Mouse (Mus musculus) embryonic facial prominence, embryonic 15.5 days (tissue): ENCODE measurements around the gene Olfr519. TPM values are rescaled to one million over a fixed set of nuclear protein-coding genes. Genes with fewer than 3 reads are reported as not detected.

Experiments used
- ATAC-seq: fragments of 200-750 bp; cut with Nextera tagmentation; 2 replicates; pipeline ENCODE4 v1.8.0; 2017; ENCODE audit warnings: low read depth, moderate TSS enrichment; ENCODE audit not compliant: insufficient number of reproducible peaks, low FRiP score, low TSS enrichment
- H3K27ac ChIP-seq: fragments of 300-500 bp; sonication (generic); replicated peaks from 2 replicates; pipeline ENCODE4 v1.5.1; 2015; ENCODE audit warnings: mild to moderate bottlenecking, inconsistent platforms
- H3K27me3 ChIP-seq: fragments of 300-500 bp; sonication (generic); 2 replicates; pipeline ENCODE4 v1.6.1; 2015; ENCODE audit warnings: inconsistent platforms
- H3K36me3 ChIP-seq: fragments of 300-500 bp; sonication (generic); 2 replicates; pipeline ENCODE4 v1.6.1; 2015; ENCODE audit warnings: mild to moderate bottlenecking, inconsistent platforms
- H3K4me1 ChIP-seq: fragments of 300-500 bp; sonication (generic); 2 replicates; pipeline ENCODE4 v1.6.1; 2015; ENCODE audit warnings: inconsistent platforms
- H3K4me2 ChIP-seq: fragments of 300-500 bp; sonication (generic); replicated peaks from 2 replicates; pipeline ENCODE4 v1.6.1; 2015; ENCODE audit warnings: mild to moderate bottlenecking, inconsistent platforms
- H3K4me3 ChIP-seq: fragments of 300-500 bp; sonication (generic); replicated peaks from 2 replicates; pipeline ENCODE4 v1.5.1; 2015; ENCODE audit warnings: mild to moderate bottlenecking, inconsistent platforms
- H3K9ac ChIP-seq: fragments of 300-500 bp; sonication (generic); 2 replicates; pipeline ENCODE4 v1.6.1; 2015; ENCODE audit warnings: inconsistent platforms
- H3K9me3 ChIP-seq: fragments of 300-500 bp; sonication (generic); replicated peaks from 2 replicates; pipeline ENCODE4 v1.6.1; 2016; ENCODE audit warnings: inconsistent platforms
- WGBS: fragments of 180-500 bp; shearing (Covaris S2); methylation state at CpG from one replicate; pipeline ENCODE4 v1.1.7; 2015; 5-methylcytosine and 5-hydroxymethylcytosine counted together
- polyA plus RNA-seq: library from polyadenylated mRNA; unstranded; fragments of >200 nt; fragmentation: Nextera tagmentation; extraction: Ambion mirVana; gene quantifications from 2 replicates; pipeline ENCODE4 v1.2.1, GENCODE M21; 2015

Gene Olfr519
- polyA plus RNA-seq, 1 experiment from 2014 or later = not detected

DNA sequence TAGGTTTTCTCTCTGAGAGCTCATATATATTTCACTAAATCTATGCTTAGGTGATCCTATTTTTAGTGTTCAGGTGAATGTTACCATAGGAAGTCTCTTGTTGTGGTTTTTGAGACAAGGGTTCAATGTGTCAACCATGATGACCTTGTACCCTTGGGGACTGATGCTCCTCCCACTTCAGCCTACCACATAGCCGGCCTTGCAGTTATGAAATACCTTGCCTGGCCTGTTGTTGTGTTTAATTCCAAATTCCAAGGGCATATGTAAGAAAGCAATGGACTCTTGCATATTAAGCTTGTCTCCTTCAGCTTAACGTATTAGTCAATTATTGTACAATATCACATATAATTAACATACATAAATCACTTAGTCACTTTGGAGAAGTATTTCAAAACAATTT lies 9.7 kb upstream of the Olfr519 start:
- ATAC-seq = no peak
- H3K4me2 ChIP-seq = no peak overlapping the region
- H3K4me3 ChIP-seq = no peak overlapping the region
- H3K27ac ChIP-seq = no peak overlapping the region
- H3K9me3 ChIP-seq = no peaks in the 10 kb centered on the region
- no peaks in the 10 kb centered on the region for H3K36me3 ChIP-seq
- H3K9ac ChIP-seq = no peak overlapping the region
- WGBS = 75% methylated on average over 2 of the region's 2 CpGs
- no peaks in the 10 kb centered on the region for H3K4me1 ChIP-seq
- H3K27me3 ChIP-seq = no peaks in the 10 kb centered on the region

DNA sequence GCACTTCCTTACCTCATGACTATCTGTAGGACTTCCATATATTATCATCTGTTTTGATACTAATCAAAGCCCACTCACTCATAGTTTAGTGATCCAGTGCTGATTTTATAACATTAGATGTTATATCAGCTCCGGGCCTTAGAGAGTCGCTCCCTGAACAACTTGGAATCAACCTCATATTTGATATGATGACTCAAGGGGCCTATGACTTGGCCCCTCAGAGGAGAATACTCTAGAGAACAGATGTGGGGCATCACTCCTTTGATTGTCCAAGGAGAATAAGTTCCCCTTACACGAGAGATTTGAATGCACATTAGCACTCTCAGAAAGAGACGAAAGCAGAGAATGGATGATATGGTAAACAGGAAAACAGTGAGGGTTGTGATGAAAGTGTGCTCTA lies 9.3 kb downstream of the Olfr519 start, which contains the start of gene Olfr518:
Gene Olfr518, minus strand, starts transcription at position 101 of the 400 bp plus-strand sequence.
- Histone ChIP-seq H3K9me3 (no peaks in the 10 kb centered on the region), H3K9ac (no peak within 1 kb of the TSS), H3K27me3 (no peaks in the 10 kb centered on the region), H3K36me3 (no peaks in the 10 kb centered on the region), H3K4me3 (no peak within 1 kb of the TSS), H3K4me2 (no peak within 1 kb of the TSS), H3K4me1 (no peaks in the 10 kb centered on the region), H3K27ac (no peak within 1 kb of the TSS)
- 85% methylated on average over 4 of the region's 4 CpGs for WGBS
- ATAC-seq = no peak

DNA sequence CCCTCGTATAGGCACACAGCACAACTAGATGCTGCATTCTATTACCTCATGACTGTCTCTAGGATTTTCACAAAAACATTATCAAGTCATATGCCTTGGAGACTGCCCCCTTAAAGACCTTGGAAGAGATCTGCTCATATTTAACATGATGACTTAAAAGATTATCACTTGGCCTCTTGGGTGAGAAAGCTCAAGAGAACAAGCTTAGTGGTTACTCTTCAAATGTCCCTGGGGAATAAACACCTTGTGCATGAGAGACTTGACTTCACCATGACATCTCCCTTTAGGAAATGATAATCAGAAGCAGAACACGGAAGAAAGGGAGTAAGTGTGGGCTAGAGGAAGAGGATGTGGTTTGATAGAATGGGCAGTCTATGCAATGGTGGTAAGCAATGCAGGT lies 21.9 kb downstream of the Olfr519 start, which contains the start of gene Olfr517:
Gene Olfr517, minus strand, starts transcription at position 101 of the 400 bp plus-strand sequence.
- no peaks in the 10 kb centered on the region for H3K36me3 ChIP-seq
- no peak within 1 kb of the TSS for H3K4me3 ChIP-seq
- no peak within 1 kb of the TSS for H3K27ac ChIP-seq
- H3K4me2 ChIP-seq = no peak within 1 kb of the TSS
- no peaks in the 10 kb centered on the region for H3K27me3 ChIP-seq
- no peak within 1 kb of the TSS for H3K9ac ChIP-seq
- H3K9me3 ChIP-seq = no peaks in the 10 kb centered on the region
- no peaks in the 10 kb centered on the region for H3K4me1 ChIP-seq
- no peak for ATAC-seq
- 53% methylated on average over 2 of the region's 2 CpGs for WGBS

DNA sequence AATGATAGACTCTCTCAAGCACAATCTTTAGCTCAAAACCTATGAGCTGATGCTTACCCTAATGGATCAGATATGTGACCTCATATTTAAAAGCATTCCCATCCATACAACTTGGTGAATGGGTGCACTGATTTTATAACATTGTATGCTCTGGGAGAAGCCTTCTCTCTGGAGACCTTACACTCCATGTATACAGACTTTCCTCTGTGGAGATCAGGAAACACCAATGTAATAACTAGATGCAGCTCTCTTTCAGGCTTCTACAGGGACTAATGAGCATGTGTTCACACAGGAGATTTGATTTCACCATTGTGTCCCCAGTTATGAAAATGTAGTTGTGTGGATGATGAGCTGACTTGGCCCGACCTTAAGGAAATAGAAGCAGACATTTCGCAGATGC lies 43.8 kb downstream of the Olfr519 start, which contains the start of gene Olfr516:
Gene Olfr516, minus strand, starts transcription at position 101 of the 400 bp plus-strand sequence.
- Histone ChIP-seq H3K4me1 (no peaks in the 10 kb centered on the region), H3K9me3 (no peaks in the 10 kb centered on the region), H3K9ac (no peak within 1 kb of the TSS), H3K4me2 (no peak within 1 kb of the TSS), H3K36me3 (no peaks in the 10 kb centered on the region), H3K27ac (no peak within 1 kb of the TSS), H3K4me3 (no peak within 1 kb of the TSS), H3K27me3 (no peaks in the 10 kb centered on the region)
- WGBS = 87% methylated on average over 2 of the region's 2 CpGs
- no peak for ATAC-seq

Other genes starting within 250 kb of the Olfr519 start
- 0.25 and 0.47 TPM in 2 replicates for gene Olfr509, start 242.5 kb downstream of the Olfr519 start, polyA plus RNA-seq
- gene Olfr510, start 228.0 kb downstream of the Olfr519 start, polyA plus RNA-seq = 0.17 TPM in 1 of 2 replicates, not detected in the other
- gene Olfr512, start 181.1 kb downstream of the Olfr519 start, polyA plus RNA-seq = 0.47 TPM in 1 of 2 replicates, not detected in the other
- gene Olfr513, start 143.4 kb downstream of the Olfr519 start, polyA plus RNA-seq = 0.17 TPM in 1 of 2 replicates, not detected in the other
- gene Olfr514, start 68.4 kb downstream of the Olfr519 start, polyA plus RNA-seq = not detected in 2 replicates
- 0.14 and 0.23 TPM in 2 replicates for gene Olfr516, start 43.9 kb downstream of the Olfr519 start, polyA plus RNA-seq
- not detected in 2 replicates for gene Olfr517, start 22.0 kb downstream of the Olfr519 start, polyA plus RNA-seq
- gene Olfr518, start 9.4 kb downstream of the Olfr519 start, polyA plus RNA-seq = 0.05 and 0.12 TPM in 2 replicates
- 1.9 and 2.3 TPM in 2 replicates for gene Nlrp10, start 35.8 kb upstream of the Olfr519 start, polyA plus RNA-seq
- 97.9 and 102 TPM in 2 replicates for gene Eif3f, start 40.0 kb upstream of the Olfr519 start, polyA plus RNA-seq
- 4.1 and 4.2 TPM in 2 replicates for gene Tub, start 55.9 kb upstream of the Olfr519 start, polyA plus RNA-seq
- 3.2 and 3.4 TPM in 2 replicates for gene Ric3, start 188.9 kb upstream of the Olfr519 start, polyA plus RNA-seq